Mouse (Mus musculus): ENCODE data around the gene Cldnd1.

- TF ChIP-seq EP300 (IDR thresholded peaks at IDR 0.05) (no peak), CTCF (IDR thresholded peaks at IDR 0.05) (no peak)
These were observed 41.9 kb upstream of the Cldnd1 start for GRCm38 (mm10) chr16:58685548-58686537.
